In the genomic region with DNA sequence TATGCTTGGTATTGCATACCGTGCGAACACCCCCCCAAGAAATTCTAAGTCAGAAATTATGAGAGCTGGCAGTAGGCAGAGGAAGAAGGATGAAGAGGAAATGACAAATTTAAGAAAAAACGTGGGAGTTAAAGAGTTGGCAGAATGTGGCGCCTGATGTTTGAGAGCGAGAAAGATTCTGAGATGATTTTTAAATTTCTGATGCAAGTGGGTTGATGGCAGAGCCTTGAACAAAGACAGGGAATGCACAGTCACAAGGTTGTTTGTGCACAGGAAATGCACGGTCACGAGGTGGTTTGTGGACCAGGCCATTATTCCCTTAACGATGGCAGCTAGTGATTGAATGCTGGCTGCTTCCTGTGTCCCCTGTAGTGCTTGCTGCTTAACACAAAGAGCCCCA, we compare ENCODE assay signal across 13 mouse cellular contexts.
DNase-seq lines count a peak whose midpoint lies in the region.
"Had no signal": no experiment of that assay in that cellular context is flagged by ENCODE, and none has a peak within 500 bp of the region (broad histone marks: within the 10 kb centered on the region; RNA-seq: fewer than 3 reads in every experiment).

No protein-coding gene starts in this region.

- DNase-seq in embryo, embryonic 10.5 days (ENCODE audit: low spot score) = peak; percentile 7
- DNase-seq in embryo, embryonic 9.5 days (ENCODE audit: extremely low spot score) = no peak
- peak; percentile 66 for DNase-seq in R1 (ENCODE audit: low read depth, low spot score)
- DNase-seq in frontal cortex, postnatal 36 days (ENCODE audit: low spot score in 2 of 2) = peak; percentile 54 to 80
- peak; percentile 54 to 74 for DNase-seq in left cerebral cortex, postnatal 14 days (ENCODE audit: low spot score in 2 of 2)
- DNase-seq in kidney, adult 18-20 months = no peak
- DNase-seq in gastrocnemius, postnatal 36 days = no peak
- DNase-seq in kidney, adult 8-10 months = no peak
- DNase-seq: cerebellum, postnatal 14 days; gastrocnemius, adult 2 months; heart, postnatal 14 days; lung, embryonic 14.5 days; thymus, postnatal 4 days had no signal

- intact Hi-C loops in left cerebral cortex, postnatal 14 days (cut with DNase I) = loop anchor here (5.0 kb wide), 1 partner anchor 92 kb away; no protein-coding TSS in a partner anchor
- intact Hi-C loops in gastrocnemius, postnatal 36 days (cut with DNase I) = no loop called here

Comparison
In these comparisons a context has a peak if more than half of its experiments do, and no peak if none do; other contexts are left out.
1. DNase-seq: peak in embryo, embryonic 10.5 days (single experiment), R1 (single experiment), frontal cortex, postnatal 36 days (2 of 2) and left cerebral cortex, postnatal 14 days (2 of 2); none in embryo, embryonic 9.5 days (single experiment), kidney, adult 18-20 months (single experiment), gastrocnemius, postnatal 36 days (0 of 2) and kidney, adult 8-10 months (0 of 2).